Mouse (Mus musculus) ES-E14 (cell line): ENCODE data around the gene Aebp2.
"Not testable (repeated sequence)": the region's sequence is repeated elsewhere in the genome, so short reads cannot be mapped to it uniquely, and the experiment has no call there.

Experiments used
- CHD2 ChIP-seq: IDR thresholded peaks from 2 replicates; pipeline ENCODE4 v1.6.1; 2014; ENCODE audit warnings: mild to moderate bottlenecking, low read depth, low read length, inconsistent platforms
- MAFK ChIP-seq: IDR thresholded peaks from 2 replicates; pipeline ENCODE4 v1.6.1; 2014; ENCODE audit warnings: mild to moderate bottlenecking, low read depth, low read length, inconsistent platforms; ENCODE audit not compliant: insufficient read depth
- ZNF384 ChIP-seq: IDR thresholded peaks from 2 replicates; pipeline ENCODE4 v1.6.1; 2012; ENCODE audit warnings: low read depth, low read length, inconsistent platforms

- TF ChIP-seq ZNF384, MAFK, CHD2: not testable (repeated sequence)
Measured at GRCm38 (mm10) chr6:140578985-140579384, 43.5 kb upstream of the Aebp2 start.
